Mouse (Mus musculus) retina, embryonic 14.5 days (tissue): ENCODE measurements around the gene Auts2.

Experiments used
- DNase-seq: peaks from one replicate; pipeline ENCODE4 v3.0.0-alpha.2; 2015; ENCODE audit warnings: low spot score

Auts2 gene

DNA sequence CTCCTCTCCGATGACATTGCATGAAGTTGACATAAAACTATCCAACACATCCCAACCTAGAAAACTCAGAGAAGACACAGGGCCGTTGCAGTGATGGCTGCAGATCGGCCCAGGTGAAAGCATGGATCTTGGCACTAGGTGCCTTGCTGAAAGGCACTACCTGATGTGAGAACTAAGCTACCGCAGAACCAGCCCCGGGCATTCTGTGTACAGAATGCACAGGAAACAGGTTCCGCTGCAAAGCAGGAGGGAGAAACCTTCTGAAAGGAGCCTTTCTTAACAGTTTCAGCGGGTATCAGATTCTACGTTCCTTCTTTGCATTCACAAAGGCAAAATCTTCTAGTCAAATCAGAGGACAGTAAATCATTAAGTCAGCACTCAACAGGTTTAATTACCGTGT is 361.1 kb downstream of the Auts2 start:
- DNase-seq: no peak

- DNase-seq: peak; percentile 64
Measured at GRCm38 (mm10) chr5:132170010-132170409, 373.1 kb downstream of the Auts2 start.

DNA sequence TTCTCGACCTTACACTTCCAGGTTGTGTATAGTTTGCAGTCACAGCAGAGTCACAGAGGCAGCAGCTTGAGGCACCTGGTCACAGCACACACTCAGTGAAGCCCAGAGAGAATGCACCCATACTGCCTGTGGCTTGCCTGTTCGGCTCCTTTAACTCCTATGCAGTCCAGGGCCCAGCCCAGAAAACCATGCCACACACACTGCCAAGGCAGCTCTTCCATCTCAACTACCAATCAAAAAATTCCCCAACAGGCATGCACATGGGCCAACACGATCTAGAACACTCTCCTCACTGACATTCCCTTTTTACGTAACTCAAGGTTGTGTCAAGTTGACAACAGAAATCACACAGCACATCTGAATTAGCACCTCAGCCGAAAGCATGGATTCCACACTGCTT is 374.3 kb downstream of the Auts2 start:
- DNase-seq: no peak

- no peak for DNase-seq
Measured at GRCm38 (mm10) chr5:132168224-132168623, 374.9 kb downstream of the Auts2 start.

- no peak for DNase-seq
Measured at GRCm38 (mm10) chr5:132166559-132166958, 376.6 kb downstream of the Auts2 start.

GRCm38 (mm10) chr5:132163960-132164359 is 379.2 kb downstream of the Auts2 start:
- no peak for DNase-seq

DNA sequence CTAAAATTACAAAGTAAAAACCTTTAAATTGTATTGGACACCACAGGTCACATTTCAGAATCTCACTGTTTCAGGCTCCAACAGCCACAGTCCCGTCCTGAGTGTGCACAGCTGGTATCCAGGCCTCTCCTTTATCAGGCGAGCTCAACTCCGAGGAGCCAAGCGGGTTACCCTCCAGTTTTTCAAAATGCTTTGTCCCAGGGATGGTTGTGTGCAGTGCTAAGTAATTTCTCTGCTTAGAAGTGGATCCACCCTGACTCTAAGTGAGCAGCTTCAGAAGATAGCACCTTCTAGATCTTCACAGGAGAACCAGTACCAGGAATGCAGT is 381.0 kb downstream of the Auts2 start:
- DNase-seq: no peak

- peak; percentile 78 for DNase-seq
Measured at GRCm38 (mm10) chr5:132161338-132162205, 381.6 kb downstream of the Auts2 start.

DNA sequence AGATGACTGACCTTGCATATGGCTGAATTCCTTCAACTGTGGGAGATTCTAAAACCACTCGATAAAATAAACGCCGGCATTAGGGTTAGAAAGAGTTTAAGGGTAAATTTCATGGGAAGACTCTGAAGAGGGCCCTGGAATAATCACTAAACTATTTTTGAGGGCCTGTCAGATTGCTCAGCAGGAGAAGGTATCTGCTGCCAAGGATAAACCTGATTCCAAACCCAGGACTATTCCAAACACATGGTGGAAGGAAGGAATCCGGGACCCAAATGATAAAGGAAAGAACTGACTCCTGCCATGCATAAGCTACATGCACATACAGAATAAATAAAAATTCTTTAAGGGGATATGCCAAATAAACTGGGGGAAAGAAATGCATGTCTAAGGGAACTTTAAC is 399.0 kb downstream of the Auts2 start:
- no peak for DNase-seq

GRCm38 (mm10) chr5:132140816-132141215 is 402.3 kb downstream of the Auts2 start:
- peak; percentile 10 for DNase-seq

GRCm38 (mm10) chr5:132135941-132136663 is 407.0 kb downstream of the Auts2 start:
- no peak for DNase-seq

GRCm38 (mm10) chr5:132131948-132132347 is 411.2 kb downstream of the Auts2 start:
- DNase-seq: no peak

GRCm38 (mm10) chr5:132130577-132130976 is 412.6 kb downstream of the Auts2 start:
- no peak for DNase-seq

- peak; percentile 60 for DNase-seq
Measured at GRCm38 (mm10) chr5:132126626-132127025, 416.5 kb downstream of the Auts2 start.

DNA sequence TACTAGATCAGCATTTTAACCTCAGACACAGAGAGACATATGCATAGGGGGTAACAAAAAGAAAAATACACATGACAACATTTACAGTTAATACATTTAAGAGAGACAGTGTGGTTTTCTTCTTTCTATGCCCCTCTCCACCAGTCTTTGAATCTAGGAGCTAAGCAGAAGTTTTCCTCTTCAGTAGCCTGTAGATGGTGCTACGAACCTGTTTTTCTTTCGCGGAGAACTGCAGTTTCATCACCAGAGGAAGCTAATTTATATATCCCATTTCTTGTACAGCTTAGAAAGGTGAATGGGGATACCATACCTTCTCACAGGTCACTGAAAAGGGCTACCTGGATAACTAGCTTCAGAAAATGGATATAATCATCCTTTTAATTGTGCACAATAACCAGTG is 427.5 kb downstream of the Auts2 start:
- peak; percentile 64 for DNase-seq

DNA sequence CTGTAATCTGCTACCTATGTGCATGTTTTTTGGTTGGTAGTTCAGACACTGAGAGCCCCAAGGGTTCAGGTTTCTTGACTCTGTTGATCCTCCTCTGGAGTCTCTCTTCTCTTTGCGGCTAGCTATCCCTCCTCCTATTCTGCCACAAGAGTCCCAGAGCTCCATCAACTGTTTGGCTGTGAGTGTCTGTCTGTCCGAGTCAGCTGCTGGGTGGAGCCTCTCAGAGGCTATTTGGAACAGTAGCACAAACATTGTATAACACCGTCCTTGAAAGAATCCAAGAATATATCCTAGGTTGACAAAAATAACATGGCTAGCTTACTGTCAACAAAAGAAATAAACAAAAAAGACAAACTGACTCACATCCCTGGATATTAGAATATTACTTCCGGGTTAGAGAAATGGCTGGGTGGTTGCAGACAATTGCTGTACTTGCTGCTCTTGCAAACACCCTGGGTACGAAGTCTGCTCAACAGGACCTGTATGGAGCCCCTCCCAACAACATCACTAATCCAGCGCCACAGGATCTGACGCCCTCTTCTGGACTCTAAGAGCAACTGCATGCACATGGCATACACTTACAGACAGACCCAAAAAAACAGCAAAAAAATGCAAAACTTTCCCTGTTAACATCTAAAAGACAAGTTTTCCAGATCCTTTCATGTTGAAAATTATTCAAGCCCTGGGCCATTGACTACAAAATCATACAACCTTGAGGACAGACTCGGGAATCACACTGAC is 428.4 kb downstream of the Auts2 start:
- no peak for DNase-seq

DNA sequence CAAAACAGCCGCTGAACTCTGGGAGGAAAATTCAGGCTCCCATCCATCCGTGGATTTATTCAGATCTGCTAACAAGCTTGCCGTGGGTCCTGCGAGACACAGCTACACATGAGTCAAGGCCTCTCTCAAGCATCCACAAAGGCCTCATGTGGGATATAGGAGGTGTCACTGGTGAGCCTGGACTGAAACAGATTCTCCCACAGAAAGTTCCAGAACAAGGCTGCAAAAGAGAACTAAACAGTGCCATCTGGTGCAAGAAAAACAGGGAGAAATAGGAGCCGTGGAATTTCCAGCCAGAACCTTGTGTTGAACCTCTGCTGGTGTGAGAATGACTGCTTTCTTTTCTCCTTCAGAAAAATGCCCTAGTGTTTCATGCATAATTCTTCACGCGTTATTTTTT is 429.7 kb downstream of the Auts2 start:
- peak; percentile 49 for DNase-seq

DNA sequence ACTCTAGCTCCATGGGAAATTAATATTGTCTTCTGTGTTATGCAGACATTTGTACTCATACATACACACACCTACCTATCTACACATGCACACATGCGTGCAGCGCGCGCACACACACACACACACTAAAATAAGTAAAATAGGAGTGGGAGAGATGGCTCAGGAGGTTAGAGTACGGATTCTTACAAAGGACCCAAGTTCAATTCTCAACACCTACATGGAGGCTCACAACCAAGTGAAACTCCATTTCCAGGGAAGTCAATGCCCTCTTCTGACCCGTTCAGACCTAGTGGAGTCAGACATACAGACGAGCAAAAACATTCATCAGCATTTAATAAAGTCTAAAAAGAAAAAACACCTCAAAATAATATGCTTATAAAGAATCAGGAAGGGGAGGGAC is 430.5 kb downstream of the Auts2 start:
- DNase-seq: no peak

- DNase-seq: no peak
Measured at GRCm38 (mm10) chr5:132102426-132102825, 440.7 kb downstream of the Auts2 start.

DNA sequence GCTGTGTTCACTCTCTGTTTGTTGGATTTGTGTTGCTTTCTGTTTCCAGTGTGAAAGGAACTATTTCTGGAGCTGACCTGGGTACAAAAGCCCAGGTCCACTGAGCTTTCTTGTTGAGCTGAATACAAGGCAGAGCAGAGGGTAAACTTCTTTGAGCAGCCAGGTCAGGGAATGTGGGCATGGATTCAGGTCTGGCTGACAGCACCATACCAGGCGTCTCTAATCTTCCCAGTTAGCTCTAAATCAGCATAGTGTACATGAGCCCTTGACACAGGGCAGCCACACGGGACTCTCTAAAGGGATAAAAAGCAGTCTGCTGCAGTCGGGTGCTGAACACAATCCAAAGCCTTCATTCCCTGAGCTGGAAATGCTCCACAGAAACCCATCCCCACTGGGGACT is 444.7 kb downstream of the Auts2 start:
- no peak for DNase-seq

GRCm38 (mm10) chr5:132092721-132093120 is 450.4 kb downstream of the Auts2 start:
- no peak for DNase-seq

- DNase-seq: peak; percentile 27
Measured at GRCm38 (mm10) chr5:132089496-132090250, 453.5 kb downstream of the Auts2 start.
